Mouse (Mus musculus): ENCODE measurements around the gene Tmem200c. TPM values are rescaled to one million over a fixed set of nuclear protein-coding genes. Genes with fewer than 3 reads are reported as not detected.

The Tmem200c gene
- polyA plus RNA-seq (2017; shearing (Covaris generic)), result not detected

DNA sequence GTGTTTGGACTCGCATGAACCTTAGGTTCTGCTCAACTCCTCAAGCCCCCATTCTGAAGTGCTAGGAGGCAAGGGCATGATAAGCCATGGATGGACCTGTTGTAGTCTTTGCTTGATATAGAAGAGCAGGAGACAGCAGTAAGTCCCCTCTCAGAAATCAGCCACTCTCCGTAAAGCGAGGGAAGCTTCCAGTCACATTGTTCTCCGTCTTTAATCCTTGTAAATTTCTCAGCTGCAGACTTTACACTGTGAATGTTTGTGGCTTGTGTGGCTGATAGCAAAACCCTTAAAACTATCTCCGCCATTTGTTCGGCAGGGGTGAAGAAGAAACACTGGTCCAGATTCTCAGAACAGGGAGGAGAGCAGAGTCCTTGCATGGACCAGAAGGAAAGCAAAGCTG is at the start of gene Tmem200c:
Tmem200c (plus strand) TSS at position 301 of the 400 bp plus-strand sequence.
- no peak for ATAC-seq

- ATAC-seq, result no peak
Observed at GRCm38 (mm10) chr17:68793741-68794140, 32.7 kb upstream of the Tmem200c start.

GRCm38 (mm10) chr17:68836655-68837012 is 10.2 kb downstream of the Tmem200c start:
- ATAC-seq, result no peak

DNA sequence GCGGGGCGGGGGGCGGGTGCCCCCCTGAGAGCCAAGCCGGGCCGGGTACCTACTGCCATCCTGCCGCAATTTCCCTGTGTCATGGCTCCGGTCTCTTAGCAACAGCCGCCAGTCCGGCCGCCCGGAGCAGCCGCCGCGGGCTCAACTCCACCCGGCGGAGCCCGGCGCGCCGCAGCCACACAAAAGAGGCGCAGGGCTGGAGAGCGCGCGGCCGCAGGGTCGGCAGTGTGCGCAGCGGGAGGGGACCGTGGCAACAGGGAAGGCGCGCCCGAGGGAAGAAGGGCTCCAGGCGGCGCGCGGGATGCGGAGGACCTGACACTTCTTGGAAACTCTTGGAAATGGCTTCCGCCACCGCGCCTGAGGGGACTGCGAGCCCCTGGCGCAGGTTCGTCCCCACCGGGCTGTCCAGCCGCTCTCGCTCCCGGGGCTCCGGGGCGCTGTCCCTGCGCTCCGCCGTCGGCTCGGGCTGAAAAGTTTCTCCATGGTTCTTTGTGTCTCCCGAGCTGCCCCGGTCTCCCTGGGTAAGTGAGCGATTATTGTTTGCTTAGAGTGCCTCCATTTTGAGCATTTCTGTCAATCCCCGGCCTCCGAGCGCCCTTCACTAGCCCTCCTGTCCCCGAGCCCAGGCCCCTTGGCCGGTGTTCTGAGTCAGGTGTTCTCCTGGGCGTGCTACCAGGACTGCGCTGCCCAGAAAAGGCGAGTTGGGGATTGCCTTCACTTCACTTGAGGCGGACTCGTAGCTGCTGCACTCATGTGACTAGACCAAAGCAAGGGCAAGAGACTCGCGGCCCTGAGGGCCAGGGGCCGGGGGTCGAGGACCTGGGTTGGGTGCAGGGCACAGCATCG is 10.8 kb downstream of the Tmem200c start:
- no peak for ATAC-seq

GRCm38 (mm10) chr17:68837859-68838194 is 11.4 kb downstream of the Tmem200c start:
- no peak for ATAC-seq

- ATAC-seq, result no peak
Observed at GRCm38 (mm10) chr17:68839888-68840571, 13.6 kb downstream of the Tmem200c start.

DNA sequence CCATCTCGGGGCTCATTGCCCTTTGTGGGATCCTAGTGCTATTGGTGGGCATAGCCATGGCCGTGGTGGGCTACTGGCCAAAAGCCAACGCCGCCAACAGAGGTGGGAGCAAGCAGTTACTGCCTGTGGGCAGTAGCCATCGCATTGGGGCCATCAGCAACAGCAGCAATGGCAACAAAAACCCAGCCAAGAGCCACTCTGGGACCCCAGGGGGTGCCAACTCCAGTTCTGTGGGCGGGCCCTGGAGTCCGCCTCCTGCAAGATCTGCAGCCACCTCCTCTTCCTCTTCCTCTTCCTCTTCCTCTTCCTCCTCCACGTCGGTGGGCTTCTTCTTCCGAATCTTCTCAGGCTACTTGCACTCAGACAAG is 14.1 kb downstream of the Tmem200c start:
- no peak for ATAC-seq

DNA sequence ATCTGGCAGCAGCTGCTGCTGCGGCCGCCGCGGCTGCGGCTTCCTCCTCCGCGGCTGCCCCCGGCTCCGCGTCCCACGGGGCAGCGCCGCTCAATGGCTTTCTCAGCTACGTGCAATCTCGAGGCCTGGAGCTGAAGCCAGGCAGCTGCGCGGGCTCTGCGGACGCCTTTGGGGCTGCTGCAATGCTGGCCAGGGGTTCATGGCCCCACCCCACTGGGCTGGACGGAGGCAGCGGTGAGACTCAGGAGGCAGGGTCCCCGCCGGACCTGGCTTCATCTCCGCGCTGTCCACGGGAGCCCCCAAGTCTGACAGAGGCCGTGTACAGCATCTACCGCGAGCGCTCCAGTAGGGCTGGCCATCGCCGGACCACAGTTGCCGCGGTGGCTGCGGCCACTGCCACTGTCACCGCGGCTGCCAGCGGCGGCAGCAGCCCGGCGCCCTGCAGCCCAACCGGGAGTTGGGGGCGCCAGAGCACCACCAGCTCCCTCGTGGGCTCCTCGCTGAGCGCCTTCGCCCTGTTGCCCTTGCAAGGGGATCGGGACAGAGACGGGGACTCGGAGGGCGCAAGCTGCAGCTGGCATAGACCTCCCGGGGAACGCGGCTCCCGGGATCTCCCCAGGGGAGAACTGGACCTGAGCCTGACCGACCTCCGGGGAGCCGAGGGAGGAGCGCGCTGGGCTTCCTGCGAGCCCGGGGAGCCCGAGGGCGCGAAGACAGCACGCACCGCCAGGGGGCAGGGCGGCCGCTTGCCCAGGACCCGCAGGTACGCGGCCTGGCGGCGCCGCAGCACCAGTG is 14.9 kb downstream of the Tmem200c start:
- no peak for ATAC-seq

GRCm38 (mm10) chr17:68841892-68842252 is 15.4 kb downstream of the Tmem200c start:
- no peak for ATAC-seq

- ATAC-seq, result no peak
Observed at GRCm38 (mm10) chr17:68845931-68846330, 19.5 kb downstream of the Tmem200c start.

- no peak for ATAC-seq
Observed at GRCm38 (mm10) chr17:68848739-68849138, 22.3 kb downstream of the Tmem200c start.

DNA sequence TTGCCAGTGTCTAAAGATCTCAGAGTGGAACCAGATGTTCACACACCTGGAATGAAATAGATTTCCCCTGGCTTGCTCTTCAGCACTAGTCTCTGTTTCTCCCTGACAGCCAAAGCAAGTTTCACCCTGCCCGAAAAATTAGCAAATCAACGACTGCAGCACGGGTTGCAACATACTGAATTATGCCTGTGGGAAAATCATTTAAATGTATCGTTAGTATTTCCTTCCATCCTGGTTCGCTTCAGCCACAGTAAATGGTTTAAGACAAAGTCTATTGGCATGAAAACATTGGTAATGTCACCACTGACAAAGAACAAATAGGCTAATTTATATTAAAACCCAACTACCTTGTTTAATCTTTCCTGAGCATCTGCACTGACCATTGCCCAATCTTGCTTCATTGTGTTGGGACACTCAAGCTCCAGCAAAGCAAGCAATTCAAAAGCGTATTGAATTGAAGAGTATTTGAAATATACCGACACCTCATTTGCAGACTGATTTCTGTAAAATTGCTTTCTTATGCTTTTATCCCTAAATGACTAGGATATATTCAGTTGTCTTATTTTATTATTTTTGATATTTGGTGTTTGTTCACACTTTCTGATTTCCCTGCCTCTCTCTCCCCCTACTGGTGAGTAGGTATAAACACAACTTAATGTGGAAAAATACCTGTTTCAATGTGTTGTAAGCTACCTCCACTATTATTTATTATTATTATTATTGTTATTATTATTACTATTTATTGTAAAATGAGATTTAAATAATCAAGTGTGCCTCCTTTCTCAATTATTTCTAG is 25.9 kb downstream of the Tmem200c start:
- ATAC-seq, result no peak

- ATAC-seq, result no peak
Observed at GRCm38 (mm10) chr17:68864175-68864574, 37.8 kb downstream of the Tmem200c start.

DNA sequence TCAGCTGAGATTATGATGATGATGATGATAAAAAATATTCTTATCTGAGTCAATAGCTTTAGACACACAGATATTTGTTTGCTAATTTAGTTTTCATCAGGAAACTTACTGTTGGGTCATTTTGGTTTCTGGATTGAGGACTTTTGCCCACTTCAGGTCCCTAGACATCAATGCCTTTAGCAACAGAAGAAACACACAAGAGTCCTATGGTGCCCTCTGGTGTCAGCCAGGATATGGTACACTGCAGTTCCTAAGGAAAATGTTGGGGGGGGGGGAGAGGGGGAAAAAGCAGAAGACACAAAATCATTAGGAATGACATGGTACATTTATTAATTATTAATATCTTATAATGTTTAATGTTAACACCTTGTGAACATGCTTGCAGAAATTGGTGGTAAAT is 42.0 kb downstream of the Tmem200c start:
- ATAC-seq, result no peak

DNA sequence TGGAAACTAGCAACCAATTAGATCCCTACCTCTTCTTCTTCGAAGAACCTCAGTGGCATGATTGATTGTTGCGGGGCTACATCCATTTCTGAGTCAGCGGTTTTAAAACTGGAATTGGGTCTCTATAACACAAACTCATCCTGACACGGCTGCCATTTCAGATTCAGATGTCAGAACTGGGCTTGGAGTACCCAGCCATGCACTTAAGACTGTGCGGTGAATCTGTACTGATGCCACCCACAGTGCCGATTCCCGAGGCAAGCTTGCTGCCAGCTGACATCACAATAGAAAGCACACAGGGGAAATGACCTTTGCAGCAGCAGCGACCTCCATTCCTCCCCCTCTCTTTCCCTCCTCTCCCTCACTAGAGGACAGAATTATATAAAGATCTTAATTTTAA is 47.6 kb downstream of the Tmem200c start:
- ATAC-seq, result no peak

- ATAC-seq, result no peak
Observed at GRCm38 (mm10) chr17:68875251-68875650, 48.8 kb downstream of the Tmem200c start.

GRCm38 (mm10) chr17:68875917-68876495 is 49.6 kb downstream of the Tmem200c start:
- ATAC-seq, result no peak

DNA sequence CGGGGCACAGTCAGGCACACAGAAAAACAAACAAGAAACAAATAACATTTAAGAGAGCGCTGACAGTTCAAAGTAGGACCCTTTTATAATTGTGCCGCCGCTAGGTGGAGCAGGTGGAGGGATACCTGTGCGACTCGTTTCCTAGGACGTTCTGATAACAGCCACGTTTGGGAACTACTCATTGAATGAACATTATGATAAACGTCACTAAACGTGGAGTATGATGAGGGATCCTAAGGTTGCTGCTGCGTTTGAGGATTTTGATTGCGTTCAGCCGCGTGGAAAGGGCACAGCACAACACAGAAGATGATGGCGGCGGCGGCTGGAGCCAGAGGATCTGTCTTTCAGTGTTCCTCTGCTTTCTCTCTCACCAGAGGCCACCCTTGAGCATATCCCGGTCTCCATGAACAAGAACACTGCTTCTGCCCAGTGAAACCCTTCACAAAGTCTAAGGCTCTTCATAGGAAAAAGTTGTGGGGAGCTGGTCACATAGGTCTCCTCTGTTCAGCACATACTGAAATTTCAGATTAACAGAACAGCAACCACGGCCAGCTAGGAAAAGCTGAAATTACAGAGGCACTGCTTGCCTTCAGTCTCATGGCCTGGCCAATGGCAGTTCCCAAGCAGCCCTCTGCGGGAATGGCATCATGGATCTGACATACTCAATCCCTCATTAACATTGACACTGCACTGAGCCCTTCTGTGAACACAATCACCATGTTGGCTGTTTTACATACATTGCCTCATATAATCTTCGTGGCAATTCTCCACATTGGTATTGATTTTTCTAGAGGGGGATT is 55.5 kb downstream of the Tmem200c start:
- no peak for ATAC-seq

GRCm38 (mm10) chr17:68883474-68884083 is 57.2 kb downstream of the Tmem200c start:
- no peak for ATAC-seq

GRCm38 (mm10) chr17:68890672-68891071 is 64.2 kb downstream of the Tmem200c start:
- ATAC-seq, result no peak

All from inflammation-experienced regulatory T-cells, adult 6 months (primary cell).